ENCODE assay signal across 8 mouse cellular contexts in the genomic region with DNA sequence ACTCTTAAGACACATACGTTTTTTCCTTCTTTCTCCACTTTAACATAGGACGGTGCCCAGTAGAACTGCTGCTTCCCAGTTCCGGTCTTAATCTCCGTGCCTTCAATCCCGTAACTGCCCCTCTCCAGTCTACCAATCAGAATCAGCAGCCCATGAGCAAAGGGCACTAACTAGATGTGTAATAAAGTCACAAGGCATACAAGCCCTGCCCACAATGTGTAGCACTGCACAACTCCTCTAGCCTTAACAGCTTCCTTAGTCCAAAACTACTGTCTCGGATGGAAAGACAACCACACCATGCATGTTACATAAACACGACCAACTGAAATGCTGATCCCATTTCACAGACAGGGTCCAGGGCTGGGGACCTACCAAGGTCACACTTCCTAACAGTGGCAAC. TPM values are rescaled to one million over a fixed set of nuclear protein-coding genes. Genes with fewer than 3 reads are reported as not detected.
DNase-seq lines count a peak whose midpoint lies in the region; ATAC-seq and TF ChIP-seq lines count a peak whose summit lies in the region.

No protein-coding gene starts in this region.

- no peaks in the 10 kb centered on the region for H3K27me3 ChIP-seq in intestine, postnatal 0 days (replicated peaks; ENCODE audit: control insufficient read depth, insufficient read depth, low read length)
- no peaks in the 10 kb centered on the region for H3K27me3 ChIP-seq in lung, embryonic 14.5 days (ENCODE audit: insufficient read depth, low read length)

- no peaks in the 10 kb centered on the region for H3K9me3 ChIP-seq in intestine, postnatal 0 days (ENCODE audit: control insufficient read depth)
- no peaks in the 10 kb centered on the region for H3K9me3 ChIP-seq in lung, embryonic 14.5 days (ENCODE audit: low read depth, low read length)

- DNase-seq in left cerebral cortex, postnatal 25 days (ENCODE audit: low spot score in 2 of 2), result peak; percentile 9 to 13
- no peak for DNase-seq in left cerebral cortex, adult 11 months (ENCODE audit: low spot score)
- DNase-seq in lung, embryonic 14.5 days, result no peak
- DNase-seq in yolk sac, embryonic 10.5 days (ENCODE audit: low spot score), result peak; percentile 24
- no peak for DNase-seq in urinary bladder, postnatal 10 days (ENCODE audit: low spot score)
- DNase-seq in ovary, adult 18-20 months (ENCODE audit: low spot score), result no peak

- no peak for TF ChIP-seq CTCF in cortical plate, adult 2 months (IDR thresholded peaks at IDR 0.05; ENCODE audit: extremely low read depth, insufficient read depth, low read length)
- TF ChIP-seq CTCF in intestine, postnatal 0 days (IDR thresholded peaks at IDR 0.05; ENCODE audit: low read depth), result no peak
- TF ChIP-seq CTCF in lung, embryonic 14.5 days (IDR thresholded peaks at IDR 0.05; ENCODE audit: low read depth), result no peak

- H3K27ac ChIP-seq in cortical plate, adult 2 months (ENCODE audit: insufficient read depth, low read length), result no peak overlapping the region
- H3K27ac ChIP-seq in intestine, postnatal 0 days (ENCODE audit: low read depth, low read length), result peak overlapping the region; percentile 99
- H3K27ac ChIP-seq in lung, embryonic 14.5 days (ENCODE audit: low read depth), result peak overlapping the region; percentile 97; the same call in 1 of the 2 replicates

- H3K9ac ChIP-seq in intestine, postnatal 0 days (ENCODE audit: low read depth, low read length), result peak overlapping the region; percentile 65
- H3K9ac ChIP-seq in lung, embryonic 14.5 days, result peak overlapping the region; percentile 83

- WGBS in intestine, postnatal 0 days, result 27% methylated on average over 7 of the region's 7 CpGs
- WGBS in lung, embryonic 14.5 days, result 63% methylated on average over 7 of the region's 7 CpGs

- H3K4me2 ChIP-seq in intestine, postnatal 0 days (replicated peaks; ENCODE audit: low read depth), result peak overlapping the region; percentile 87
- peak overlapping the region; percentile 94 for H3K4me2 ChIP-seq in lung, embryonic 14.5 days

- peak overlapping the region; percentile 49 for H3K4me3 ChIP-seq in cortical plate, adult 2 months (ENCODE audit: insufficient read depth, low read length)
- peak overlapping the region; percentile 81 for H3K4me3 ChIP-seq in intestine, postnatal 0 days (ENCODE audit: low read depth, low read length)
- H3K4me3 ChIP-seq in lung, embryonic 14.5 days (ENCODE audit: low read depth, low read length), result peak overlapping the region; percentile 67

- H3K4me1 ChIP-seq in cortical plate, adult 2 months (ENCODE audit: control insufficient read depth, insufficient read depth, low read length), result no peaks in the 10 kb centered on the region
- H3K4me1 ChIP-seq in intestine, postnatal 0 days (replicated peaks; ENCODE audit: control insufficient read depth, insufficient read depth, low read length), result no peaks in the 10 kb centered on the region
- H3K4me1 ChIP-seq in lung, embryonic 14.5 days (ENCODE audit: insufficient read depth), result 0 out of 2 replicates have a peak, but pooled peaks cover 4% of the 10 kb centered on the region

- peak; percentile 75 for ATAC-seq in intestine, postnatal 0 days
- no peak for ATAC-seq in lung, embryonic 14.5 days (ENCODE audit: insufficient read depth)

- intact Hi-C loops in left cerebral cortex, postnatal 25 days (cut with DNase I), result loop anchor here (2.0 kb wide), 1 partner anchor 125 kb away; a partner anchor contains a TSS

- peaks cover 10% of the 10 kb centered on the region for H3K36me3 ChIP-seq in intestine, postnatal 0 days (ENCODE audit: control insufficient read depth, insufficient read depth)
- peaks cover 46% of the 10 kb centered on the region for H3K36me3 ChIP-seq in lung, embryonic 14.5 days (ENCODE audit: insufficient read depth)

- TF ChIP-seq POLR2A in cortical plate, adult 2 months (IDR thresholded peaks at IDR 0.05; ENCODE audit: extremely low read depth, insufficient read depth, low read length), result no peak

RNA-seq across cellular contexts. Expression of a gene that starts 1.7 kb away (rescaled TPM):
- total RNA-seq in left cerebral cortex, postnatal 25 days (2021), result 10 to 100 TPM; 14.4 to 15.7 TPM
- 6.0 and 6.8 TPM in 2 replicates for polyA plus RNA-seq in cortical plate, adult 2 months (2012; rRNA removed)
- 35.4 and 42.9 TPM in 2 replicates for polyA plus RNA-seq in intestine, postnatal 0 days (2015; fragmentation: Nextera tagmentation; extraction: Ambion mirVana)
- polyA plus RNA-seq in lung, embryonic 14.5 days (2014; fragmentation: Nextera tagmentation; extraction: Ambion mirVana), result 24.0 and 32.4 TPM in 2 replicates

RNA-seq across cellular contexts. Expression of a gene that starts 2.0 kb away (rescaled TPM):
- total RNA-seq in left cerebral cortex, postnatal 25 days (2021), result 10 to 100 TPM; 18.7 to 19.1 TPM
- polyA plus RNA-seq in cortical plate, adult 2 months (2012; rRNA removed), result 10.1 and 10.7 TPM in 2 replicates
- polyA plus RNA-seq in intestine, postnatal 0 days (2015; fragmentation: Nextera tagmentation; extraction: Ambion mirVana), result 18.3 and 19.8 TPM in 2 replicates
- 49.3 and 50.6 TPM in 2 replicates for polyA plus RNA-seq in lung, embryonic 14.5 days (2014; fragmentation: Nextera tagmentation; extraction: Ambion mirVana)

RNA-seq across cellular contexts. Expression of a gene that starts 11.5 kb away (rescaled TPM):
- 100 to 1,000 TPM; 183 to 190 TPM for total RNA-seq in left cerebral cortex, postnatal 25 days (2021)
- 163 and 168 TPM in 2 replicates for polyA plus RNA-seq in cortical plate, adult 2 months (2012; rRNA removed)
- polyA plus RNA-seq in intestine, postnatal 0 days (2015; fragmentation: Nextera tagmentation; extraction: Ambion mirVana), result 370 and 403 TPM in 2 replicates
- polyA plus RNA-seq in lung, embryonic 14.5 days (2014; fragmentation: Nextera tagmentation; extraction: Ambion mirVana), result 284 and 295 TPM in 2 replicates

RNA-seq across cellular contexts. Expression of a gene that starts 28.1 kb away (rescaled TPM):
- total RNA-seq in left cerebral cortex, postnatal 25 days (2021), result 1 to 10 TPM; 2.6 to 4.5 TPM
- 4.6 and 5.3 TPM in 2 replicates for polyA plus RNA-seq in cortical plate, adult 2 months (2012; rRNA removed)
- polyA plus RNA-seq in intestine, postnatal 0 days (2015; fragmentation: Nextera tagmentation; extraction: Ambion mirVana), result 18.0 and 19.3 TPM in 2 replicates
- polyA plus RNA-seq in lung, embryonic 14.5 days (2014; fragmentation: Nextera tagmentation; extraction: Ambion mirVana), result 7.6 and 9.2 TPM in 2 replicates

Comparison
In these comparisons a context has a peak if more than half of its experiments do, and no peak if none do; other contexts are left out.
1. DNase-seq: peak in left cerebral cortex, postnatal 25 days (2 of 2) and yolk sac, embryonic 10.5 days (single experiment); none in left cerebral cortex, adult 11 months (single experiment), lung, embryonic 14.5 days (single experiment), urinary bladder, postnatal 10 days (single experiment) and ovary, adult 18-20 months (single experiment).
2. Peak in every context shown above with its lines, with median percentiles within 50 percentile points of each other: H3K4me3 ChIP-seq.